Mouse (Mus musculus): ENCODE results near the gene Olfr893. TPM values are rescaled to one million over a fixed set of nuclear protein-coding genes. Genes with fewer than 3 reads are reported as not detected.

Gene Olfr893
- not detected in 2 replicates for polyA plus RNA-seq (2015; fragmentation: Nextera tagmentation; extraction: Ambion mirVana)

GRCm38 (mm10) chr9:38208065-38208464 lies at the start of gene Olfr893:
Olfr893 (plus strand) TSS chr9:38208365.

DNA sequence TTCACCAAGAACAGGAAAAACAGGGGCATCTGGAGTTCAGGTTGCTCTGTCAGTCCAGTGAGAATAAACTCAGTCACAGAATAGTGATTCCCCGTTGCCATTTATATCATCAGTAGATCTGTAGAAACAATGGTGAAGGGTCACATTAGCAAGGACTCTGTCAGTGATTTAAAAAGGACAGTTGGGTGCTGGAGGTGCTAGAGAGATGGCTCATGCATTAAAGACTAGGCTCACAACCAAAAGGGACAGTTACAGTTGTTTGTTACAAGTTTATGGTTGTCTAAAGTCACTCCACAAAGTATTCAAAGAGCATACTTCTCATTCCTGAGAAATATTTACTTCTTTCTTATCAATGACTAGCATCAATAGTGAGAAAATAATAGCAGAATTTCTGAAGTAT lies 27.4 kb upstream of the Olfr893 start, which contains the start of gene Olfr891:
TSS of gene Olfr891 (minus strand) at position 101 of the 400 bp plus-strand sequence.

GRCm38 (mm10) chr9:38217755-38218154 lies 9.6 kb downstream of the Olfr893 start, which contains the start of gene Olfr894:
Olfr894 (plus strand) TSS chr9:38218055.

DNA sequence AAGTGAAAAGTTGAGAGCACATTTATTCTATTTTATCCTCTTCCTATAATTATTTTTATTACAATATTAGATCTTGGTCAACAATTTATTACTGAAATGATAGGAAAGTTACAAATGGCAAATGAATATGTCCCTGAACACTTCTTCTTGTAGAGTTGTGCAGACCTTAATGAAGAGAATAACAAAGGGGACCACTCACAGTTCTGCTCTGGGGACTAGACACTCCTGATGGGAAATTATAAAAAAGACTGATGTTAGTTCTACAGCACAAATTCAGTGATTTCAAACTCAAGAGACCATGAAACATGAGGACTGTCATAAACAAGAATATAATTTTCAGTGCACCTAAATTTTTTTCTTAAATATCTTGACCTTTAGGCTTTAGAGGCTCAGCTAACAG lies 44.3 kb downstream of the Olfr893 start, which contains the start of gene Olfr143:
TSS of gene Olfr143 (plus strand) at position 301 of the 400 bp plus-strand sequence.

Other genes starting within 250 kb of the Olfr893 start
- not detected in 2 replicates for gene Olfr881, start 216.5 kb upstream of the Olfr893 start, polyA plus RNA-seq (2015; fragmentation: Nextera tagmentation; extraction: Ambion mirVana)
- not detected in 2 replicates for gene Olfr883, start 182.6 kb upstream of the Olfr893 start, polyA plus RNA-seq (2015; fragmentation: Nextera tagmentation; extraction: Ambion mirVana)
- not detected in 2 replicates for gene Olfr884, start 161.8 kb upstream of the Olfr893 start, polyA plus RNA-seq (2015; fragmentation: Nextera tagmentation; extraction: Ambion mirVana)
- gene Olfr885, start 147.0 kb upstream of the Olfr893 start, polyA plus RNA-seq (2015; fragmentation: Nextera tagmentation; extraction: Ambion mirVana) = not detected in 2 replicates
- gene Olfr887, start 124.3 kb upstream of the Olfr893 start, polyA plus RNA-seq (2015; fragmentation: Nextera tagmentation; extraction: Ambion mirVana) = not detected in 2 replicates
- not detected in 2 replicates for gene Olfr888, start 100.2 kb upstream of the Olfr893 start, polyA plus RNA-seq (2015; fragmentation: Nextera tagmentation; extraction: Ambion mirVana)
- gene Olfr889, start 93.2 kb upstream of the Olfr893 start, polyA plus RNA-seq (2015; fragmentation: Nextera tagmentation; extraction: Ambion mirVana) = 0.97 and 1.6 TPM in 2 replicates
- gene Olfr890, start 65.8 kb upstream of the Olfr893 start, polyA plus RNA-seq (2015; fragmentation: Nextera tagmentation; extraction: Ambion mirVana) = not detected in 2 replicates
- not detected in 2 replicates for gene Olfr891, start 27.5 kb upstream of the Olfr893 start, polyA plus RNA-seq (2015; fragmentation: Nextera tagmentation; extraction: Ambion mirVana)
- gene Olfr894, start 9.7 kb downstream of the Olfr893 start, polyA plus RNA-seq (2015; fragmentation: Nextera tagmentation; extraction: Ambion mirVana) = not detected in 2 replicates
- not detected in 2 replicates for gene Olfr143, start 44.4 kb downstream of the Olfr893 start, polyA plus RNA-seq (2015; fragmentation: Nextera tagmentation; extraction: Ambion mirVana)
- not detected in 2 replicates for gene Olfr895, start 59.5 kb downstream of the Olfr893 start, polyA plus RNA-seq (2015; fragmentation: Nextera tagmentation; extraction: Ambion mirVana)
- gene Olfr896-ps1, start 82.7 kb downstream of the Olfr893 start, polyA plus RNA-seq (2015; fragmentation: Nextera tagmentation; extraction: Ambion mirVana) = not detected in 2 replicates
- gene Olfr25, start 120.7 kb downstream of the Olfr893 start, polyA plus RNA-seq (2015; fragmentation: Nextera tagmentation; extraction: Ambion mirVana) = not detected in 2 replicates
- gene Olfr898, start 140.0 kb downstream of the Olfr893 start, polyA plus RNA-seq (2015; fragmentation: Nextera tagmentation; extraction: Ambion mirVana) = not detected in 2 replicates
- not detected in 2 replicates for gene Olfr250, start 158.5 kb downstream of the Olfr893 start, polyA plus RNA-seq (2015; fragmentation: Nextera tagmentation; extraction: Ambion mirVana)
- not detected in 2 replicates for gene Olfr251, start 168.7 kb downstream of the Olfr893 start, polyA plus RNA-seq (2015; fragmentation: Nextera tagmentation; extraction: Ambion mirVana)
- gene Olfr147, start 193.3 kb downstream of the Olfr893 start, polyA plus RNA-seq (2015; fragmentation: Nextera tagmentation; extraction: Ambion mirVana) = not detected in 2 replicates
- gene Olfr901, start 221.1 kb downstream of the Olfr893 start, polyA plus RNA-seq (2015; fragmentation: Nextera tagmentation; extraction: Ambion mirVana) = not detected in 2 replicates
- not detected in 2 replicates for gene Olfr902, start 239.3 kb downstream of the Olfr893 start, polyA plus RNA-seq (2015; fragmentation: Nextera tagmentation; extraction: Ambion mirVana)

Data from adrenal gland, postnatal 0 days (tissue).